Mouse (Mus musculus): ENCODE measurements around the gene Tfb2m. TPM values are rescaled to one million over a fixed set of nuclear protein-coding genes. Genes with fewer than 3 reads are reported as not detected.
A peak's percentile ranks its signal among the peaks of the same experiment; 100 is the strongest.

Gene Tfb2m
- total RNA-seq, 2 experiments from 2014 or later: 39.8 to 41.5 TPM

GRCm38 (mm10) chr1:179553197-179553948 lies 7.3 kb upstream of the Tfb2m start:
- intact Hi-C loops (cut with DNase I): loop anchor here (5.0 kb wide), 1 partner anchor 34 kb away; no protein-coding TSS in a partner anchor
- Histone ChIP-seq H3K27ac (peak overlapping the region; percentile 99), H3K4me3 (no peak overlapping the region)
- DNase-seq: no peak
- no peak for TF ChIP-seq CTCF (IDR thresholded peaks at IDR 0.05)

- no peak for TF ChIP-seq CTCF (IDR thresholded peaks at IDR 0.05)
- Histone ChIP-seq H3K4me3 (peak overlapping the region; percentile 19; the same call in 1 of the 2 replicates), H3K27ac (peak overlapping the region; percentile 99)
- intact Hi-C loops (cut with DNase I): loop anchor here (5.0 kb wide), 1 partner anchor 35 kb away; no protein-coding TSS in a partner anchor
- peak; percentile 62 for DNase-seq
Observed at GRCm38 (mm10) chr1:179552751-179553150, 6.7 kb upstream of the Tfb2m start.

- Histone ChIP-seq H3K4me3 (no peak overlapping the region), H3K27ac (peak overlapping the region; percentile 99)
- TF ChIP-seq CTCF (IDR thresholded peaks at IDR 0.05): no peak
- intact Hi-C loops (cut with DNase I): loop anchor here (5.0 kb wide), 1 partner anchor 35 kb away; no protein-coding TSS in a partner anchor
- no peak for DNase-seq
Observed at GRCm38 (mm10) chr1:179551921-179552320, 5.9 kb upstream of the Tfb2m start.

- no peak for DNase-seq
- peak overlapping the region; percentile 99 for H3K27ac ChIP-seq
- no peak for TF ChIP-seq CTCF (IDR thresholded peaks at IDR 0.05)
- no peak overlapping the region for H3K4me3 ChIP-seq
- intact Hi-C loops (cut with DNase I): loop anchor here (5.0 kb wide), 1 partner anchor 36 kb away; no protein-coding TSS in a partner anchor
Observed at GRCm38 (mm10) chr1:179551336-179551735, 5.3 kb upstream of the Tfb2m start.

- Histone ChIP-seq H3K27ac (peak overlapping the region; percentile 99; the same call in 1 of the 2 replicates), H3K4me3 (no peak overlapping the region; the same call in 1 of the 2 replicates)
- no peak for TF ChIP-seq CTCF (IDR thresholded peaks at IDR 0.05)
- intact Hi-C loops (cut with DNase I): no loop called here
- no peak for DNase-seq
Observed at GRCm38 (mm10) chr1:179548996-179549752, 3.1 kb upstream of the Tfb2m start.

GRCm38 (mm10) chr1:179548220-179548619 lies 2.2 kb upstream of the Tfb2m start:
- no peak for TF ChIP-seq CTCF (IDR thresholded peaks at IDR 0.05)
- Histone ChIP-seq H3K4me3 (peak overlapping the region; percentile 98), H3K27ac (peak overlapping the region; percentile 99)
- DNase-seq: no peak
- intact Hi-C loops (cut with DNase I): no loop called here

GRCm38 (mm10) chr1:179547176-179547575 lies 1.1 kb upstream of the Tfb2m start:
- intact Hi-C loops (cut with DNase I): loop anchor here (2.0 kb wide), 1 partner anchor 76 kb away; no protein-coding TSS in a partner anchor

GRCm38 (mm10) chr1:179546551-179546917 lies 467 bp upstream of the Tfb2m start:
- Histone ChIP-seq H3K4me3 (peak overlapping the region; percentile 98), H3K27ac (peak overlapping the region; percentile 99)
- TF ChIP-seq CTCF (IDR thresholded peaks at IDR 0.05): 0 out of 2 replicates have a peak, but pooled peaks have one; percentile 4
- DNase-seq: no peak
- intact Hi-C loops (cut with DNase I): loop anchor here (2.0 kb wide), 1 partner anchor 76 kb away; no protein-coding TSS in a partner anchor

More at GRCm38 (mm10) chr1:179547176-179547575, 1.1 kb upstream of the Tfb2m start:
- TF ChIP-seq CTCF (IDR thresholded peaks at IDR 0.05): no peak
- no peak for DNase-seq
- H3K27ac ChIP-seq: peak overlapping the region; percentile 99
- peak overlapping the region; percentile 98 for H3K4me3 ChIP-seq

- intact Hi-C loops (cut with DNase I): loop anchor here (5.0 kb wide), 1 partner anchor 34 kb away; no protein-coding TSS in a partner anchor
- Histone ChIP-seq H3K4me3 (no peak overlapping the region), H3K27ac (no peak overlapping the region)
- peak; percentile 49 for TF ChIP-seq CTCF (IDR thresholded peaks at IDR 0.05)
- DNase-seq: no peak
Observed at GRCm38 (mm10) chr1:179541502-179541901, 4.6 kb downstream of the Tfb2m start.

- TF ChIP-seq CTCF (IDR thresholded peaks at IDR 0.05): no peak
- intact Hi-C loops (cut with DNase I): loop anchor here (5.0 to 10.0 kb wide), 2 partner anchors 33 to 245 kb away; no protein-coding TSS in a partner anchor
- Histone ChIP-seq H3K4me3 (no peak overlapping the region), H3K27ac (no peak overlapping the region)
- DNase-seq: no peak
Observed at GRCm38 (mm10) chr1:179539887-179540286, 6.2 kb downstream of the Tfb2m start.

- TF ChIP-seq CTCF (IDR thresholded peaks at IDR 0.05): no peak
- intact Hi-C loops (cut with DNase I): loop anchor here (10.0 kb wide), 1 partner anchor 246 kb away; no protein-coding TSS in a partner anchor
- no peak overlapping the region for H3K27ac ChIP-seq
- no peak for DNase-seq
- H3K4me3 ChIP-seq: no peak overlapping the region
Observed at GRCm38 (mm10) chr1:179539054-179539453, 7.0 kb downstream of the Tfb2m start.

- TF ChIP-seq CTCF (IDR thresholded peaks at IDR 0.05): no peak
- Histone ChIP-seq H3K4me3 (no peak overlapping the region), H3K27ac (no peak overlapping the region)
- no peak for DNase-seq
- intact Hi-C loops (cut with DNase I): no loop called here
Observed at GRCm38 (mm10) chr1:179519901-179520300, 26.2 kb downstream of the Tfb2m start.
